Mouse (Mus musculus) erythroblast, embryonic 14.5 days (primary cell): Measurements from ENCODE around the gene Dxo. TPM values are rescaled to one million over a fixed set of nuclear protein-coding genes. Genes with fewer than 3 reads are reported as not detected.

Experiments used
- H3K27me3 ChIP-seq: 2 replicates; pipeline ENCODE4 v1.6.1; 2012; ENCODE audit warnings: inconsistent platforms; ENCODE audit not compliant: control insufficient read depth
- H3K36me3 ChIP-seq: 2 replicates; pipeline ENCODE4 v1.6.1; 2012; ENCODE audit warnings: mild to moderate bottlenecking, inconsistent platforms; ENCODE audit not compliant: control insufficient read depth
- H3K4me1 ChIP-seq: 2 replicates; pipeline ENCODE4 v1.6.1; 2012; ENCODE audit warnings: inconsistent platforms; ENCODE audit not compliant: control insufficient read depth
- H3K4me3 ChIP-seq: replicated peaks from 2 replicates; pipeline ENCODE3; 2012; ENCODE audit warnings: moderate library complexity, mild to moderate bottlenecking, inconsistent platforms
- H3K9me3 ChIP-seq: 2 replicates; pipeline ENCODE4 v1.6.1; 2012; ENCODE audit warnings: low read length, inconsistent platforms, mixed read lengths; ENCODE audit not compliant: control insufficient read depth
- GATA1 ChIP-seq: IDR thresholded peaks from 2 replicates; pipeline ENCODE4 v1.6.1; 2012; ENCODE audit warnings: low read length, inconsistent platforms, mixed read lengths
- TAL1 ChIP-seq: IDR thresholded peaks from 3 replicates; pipeline ENCODE4 v1.6.1; 2012; ENCODE audit warnings: low read length, inconsistent platforms, mixed read lengths
- polyA plus RNA-seq: library from polyadenylated mRNA; stranded (reverse); fragments of >175 nt; gene quantifications from 2 replicates; pipeline ENCODE4 v1.2.3, GENCODE M21; 2012

Gene Dxo
- polyA plus RNA-seq, 1 experiment: 15.3 TPM

- H3K9me3 ChIP-seq: no peaks in the 10 kb centered on the region
- H3K27me3 ChIP-seq: no peaks in the 10 kb centered on the region
- TF ChIP-seq GATA1 (no peak), TAL1 (no peak)
- peak overlapping the region; percentile 41 for H3K4me3 ChIP-seq
- H3K4me1 ChIP-seq: peaks cover 28% of the 10 kb centered on the region
- no peaks in the 10 kb centered on the region for H3K36me3 ChIP-seq
Measured at GRCm38 (mm10) chr17:34881166-34881565, 44.3 kb downstream of the Dxo start.

DNA sequence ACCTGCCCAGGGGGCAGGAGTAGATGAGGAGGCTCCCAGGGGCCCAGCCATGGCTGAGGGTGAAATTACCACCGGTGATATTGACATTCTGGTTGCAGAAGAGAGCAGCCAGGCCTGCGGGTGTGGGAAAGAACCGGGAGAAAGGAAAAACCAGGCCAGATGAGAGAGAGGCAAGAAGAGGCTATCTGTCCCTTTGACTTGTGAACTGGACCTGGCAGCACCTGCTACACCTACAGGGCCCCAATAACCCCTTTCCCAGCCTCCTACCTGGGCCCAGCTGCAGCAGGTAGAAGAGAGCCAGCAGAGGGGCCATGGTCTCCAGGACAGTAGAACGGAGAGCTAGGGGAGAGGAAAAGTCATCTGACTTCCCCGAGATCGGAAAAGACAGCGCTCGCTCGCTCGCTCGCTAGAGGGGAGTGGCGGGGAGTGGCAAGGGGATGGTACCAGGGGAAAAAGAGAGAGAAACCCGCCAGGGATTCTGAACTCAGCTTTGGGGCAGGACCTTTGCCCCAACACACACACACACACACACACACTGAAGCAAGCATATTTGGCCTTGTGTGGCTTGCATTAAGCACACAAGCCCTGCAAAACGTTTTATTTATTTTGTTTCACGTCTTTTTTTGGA, 45.0 kb downstream of the Dxo start, which contains the start of gene Gm20547:
Gene Gm20547 (minus strand): TSS at position 360 of the 628 bp plus-strand sequence.
- Histone ChIP-seq H3K4me3 (peak within 1 kb of the TSS; percentile 41), H3K36me3 (no peaks in the 10 kb centered on the region), H3K27me3 (no peaks in the 10 kb centered on the region), H3K4me1 (peaks cover 30% of the 10 kb centered on the region), H3K9me3 (no peaks in the 10 kb centered on the region)
- no peak for TF ChIP-seq TAL1
- TF ChIP-seq GATA1: no peak

GRCm38 (mm10) chr17:34883332-34883731, 46.5 kb downstream of the Dxo start:
- TF ChIP-seq TAL1 (no peak), GATA1 (no peak)
- Histone ChIP-seq H3K27me3 (no peaks in the 10 kb centered on the region), H3K9me3 (no peaks in the 10 kb centered on the region), H3K4me1 (peaks cover 30% of the 10 kb centered on the region), H3K4me3 (no peak overlapping the region), H3K36me3 (no peaks in the 10 kb centered on the region)

DNA sequence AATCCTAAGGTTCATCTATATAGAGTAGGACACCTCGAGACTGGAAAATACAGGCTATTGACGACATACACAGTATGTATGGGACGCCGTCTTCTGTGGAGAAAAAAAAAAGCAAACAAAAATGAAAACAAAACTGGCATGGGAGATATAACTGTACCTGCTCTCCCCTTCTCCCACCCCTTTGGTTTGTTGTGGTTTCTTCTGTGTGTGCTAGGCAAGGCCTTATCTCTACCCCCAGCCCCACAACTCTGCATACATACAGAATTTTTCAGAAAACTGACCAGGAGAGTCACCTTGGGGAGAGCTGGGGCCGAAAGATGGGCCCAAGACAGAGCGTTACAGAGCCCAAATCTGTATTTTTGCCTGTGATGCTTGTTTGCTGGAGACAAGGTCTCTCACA, 47.9 kb downstream of the Dxo start:
- TF ChIP-seq TAL1 (no peak), GATA1 (no peak)
- Histone ChIP-seq H3K4me3 (no peak overlapping the region), H3K4me1 (peaks cover 30% of the 10 kb centered on the region)

DNA sequence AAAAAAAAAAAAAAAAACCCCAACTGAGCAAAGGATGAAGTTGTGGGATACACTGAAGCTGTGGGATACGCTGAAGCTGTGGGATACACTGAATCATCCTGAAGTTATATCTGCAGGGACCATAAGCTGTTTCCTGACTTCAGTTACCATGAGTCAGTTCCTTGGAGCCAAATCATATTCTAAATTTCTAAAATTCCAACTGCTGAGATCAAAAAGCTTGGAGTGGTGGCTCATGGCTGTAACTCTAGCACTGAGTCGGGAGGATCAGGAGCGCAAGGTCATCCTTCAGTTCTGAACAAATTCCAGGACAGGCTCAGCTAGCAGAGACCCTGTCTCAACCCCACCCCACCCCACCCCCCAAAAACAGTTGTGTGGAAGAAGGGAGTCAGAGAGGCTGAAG, 48.8 kb downstream of the Dxo start:
- H3K4me3 ChIP-seq: no peak overlapping the region
- peaks cover 32% of the 10 kb centered on the region for H3K4me1 ChIP-seq
- H3K9me3 ChIP-seq: no peaks in the 10 kb centered on the region
- TF ChIP-seq GATA1 (no peak), TAL1 (no peak)
- no peaks in the 10 kb centered on the region for H3K36me3 ChIP-seq
- H3K27me3 ChIP-seq: no peaks in the 10 kb centered on the region

More for the DNA sequence above, 47.9 kb downstream of the Dxo start:
- no peaks in the 10 kb centered on the region for H3K27me3 ChIP-seq
- H3K36me3 ChIP-seq: no peaks in the 10 kb centered on the region
- H3K9me3 ChIP-seq: no peaks in the 10 kb centered on the region

DNA sequence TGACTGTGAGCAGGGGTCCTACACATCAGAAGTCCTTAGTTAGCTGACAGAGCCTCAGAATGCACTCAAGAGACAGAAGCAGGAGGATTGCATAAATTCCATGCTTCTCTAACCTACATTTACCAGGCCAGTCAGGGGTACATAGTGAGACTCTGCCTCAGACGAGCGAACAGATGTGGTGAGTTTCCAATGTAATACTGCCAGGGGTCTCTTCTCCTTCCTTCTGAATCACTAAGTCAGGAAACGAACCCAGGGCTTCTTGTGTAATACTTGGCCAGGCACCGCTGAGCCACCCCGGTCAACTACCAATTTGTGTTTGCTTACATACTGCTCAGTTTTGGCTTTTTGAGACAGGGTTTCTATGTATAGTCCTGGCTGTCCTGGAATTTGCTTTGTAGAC, 51.1 kb downstream of the Dxo start:
- TF ChIP-seq GATA1 (no peak), TAL1 (no peak)

More for the DNA sequence above, 51.1 kb downstream of the Dxo start:
- H3K4me3 ChIP-seq: no peak overlapping the region
- H3K27me3 ChIP-seq: no peaks in the 10 kb centered on the region
- H3K36me3 ChIP-seq: no peaks in the 10 kb centered on the region
- H3K4me1 ChIP-seq: peaks cover 34% of the 10 kb centered on the region
- no peaks in the 10 kb centered on the region for H3K9me3 ChIP-seq

Other genes starting within 250 kb of the Dxo start
- gene Gpsm3, start 247.2 kb upstream of the Dxo start, polyA plus RNA-seq: 1.2 and 1.3 TPM in 2 replicates
- 11.4 and 11.5 TPM in 2 replicates for gene Pbx2, start 245.8 kb upstream of the Dxo start, polyA plus RNA-seq
- gene Ager, start 239.2 kb upstream of the Dxo start, polyA plus RNA-seq: 0.33 and 0.46 TPM in 2 replicates
- gene Rnf5, start 233.3 kb upstream of the Dxo start, polyA plus RNA-seq: 16.2 and 16.8 TPM in 2 replicates
- 16.1 and 18.7 TPM in 2 replicates for gene Agpat1, start 232.8 kb upstream of the Dxo start, polyA plus RNA-seq
- gene Egfl8, start 221.0 kb upstream of the Dxo start, polyA plus RNA-seq: 0.03 and 0.05 TPM in 2 replicates
- gene Ppt2, start 208.5 kb upstream of the Dxo start, polyA plus RNA-seq: 1.4 and 1.7 TPM in 2 replicates
- gene Prrt1, start 207.5 kb upstream of the Dxo start, polyA plus RNA-seq: not detected in 2 replicates
- gene Fkbpl, start 192.3 kb upstream of the Dxo start, polyA plus RNA-seq: 0.48 and 0.56 TPM in 2 replicates
- 7.7 and 7.8 TPM in 2 replicates for gene Atf6b, start 189.9 kb upstream of the Dxo start, polyA plus RNA-seq
- under 0.01 TPM in 1 of 2 replicates, not detected in the other for gene Tnxb, start 166.5 kb upstream of the Dxo start, polyA plus RNA-seq
- 0.05 TPM in 1 of 2 replicates, not detected in the other for gene C4b, start 93.1 kb upstream of the Dxo start, polyA plus RNA-seq
- gene Cyp21a1, start 32.5 kb upstream of the Dxo start, polyA plus RNA-seq: not detected in 2 replicates
- 6.3 and 6.7 TPM in 2 replicates for gene Stk19, start 74 bp upstream of the Dxo start, polyA plus RNA-seq
- gene Skiv2l, start 13.2 kb downstream of the Dxo start, polyA plus RNA-seq: 6.7 and 8.9 TPM in 2 replicates
- gene Nelfe, start 13.4 kb downstream of the Dxo start, polyA plus RNA-seq: 30.9 and 32.9 TPM in 2 replicates
- gene Cfb, start 25.5 kb downstream of the Dxo start, polyA plus RNA-seq: 0.11 TPM in 1 of 2 replicates, not detected in the other
- gene Zbtb12, start 42.5 kb downstream of the Dxo start, polyA plus RNA-seq: 0.24 and 0.25 TPM in 2 replicates
- not detected in 2 replicates for gene Gm20547, start 45.0 kb downstream of the Dxo start, polyA plus RNA-seq
- 0.13 and 0.17 TPM in 2 replicates for gene C2, start 61.2 kb downstream of the Dxo start, polyA plus RNA-seq
- gene Ehmt2, start 61.5 kb downstream of the Dxo start, polyA plus RNA-seq: 6.2 and 6.4 TPM in 2 replicates
- gene Slc44a4, start 77.4 kb downstream of the Dxo start, polyA plus RNA-seq: not detected in 2 replicates
- gene Neu1, start 94.2 kb downstream of the Dxo start, polyA plus RNA-seq: 0.31 and 0.38 TPM in 2 replicates
- gene Hspa1b, start 122.2 kb downstream of the Dxo start, polyA plus RNA-seq: 408 and 454 TPM in 2 replicates
- not detected in 2 replicates for gene Gm20481, start 132.9 kb downstream of the Dxo start, polyA plus RNA-seq
- 195 and 214 TPM in 2 replicates for gene Hspa1a, start 135.1 kb downstream of the Dxo start, polyA plus RNA-seq
- gene Hspa1l, start 135.7 kb downstream of the Dxo start, polyA plus RNA-seq: 0.04 TPM in 1 of 2 replicates, not detected in the other
- 15.9 and 21.4 TPM in 2 replicates for gene Lsm2, start 144.8 kb downstream of the Dxo start, polyA plus RNA-seq
- gene Vars, start 164.0 kb downstream of the Dxo start, polyA plus RNA-seq: 41.7 and 44.9 TPM in 2 replicates
- 0.01 TPM in 2 replicates for gene Vwa7, start 179.6 kb downstream of the Dxo start, polyA plus RNA-seq
- gene Sapcd1, start 191.0 kb downstream of the Dxo start, polyA plus RNA-seq: 0.87 and 0.97 TPM in 2 replicates
- 0.90 and 1.3 TPM in 2 replicates for gene Msh5, start 209.7 kb downstream of the Dxo start, polyA plus RNA-seq
- 5.1 and 6.0 TPM in 2 replicates for gene Clic1, start 212.9 kb downstream of the Dxo start, polyA plus RNA-seq
- gene Ddah2, start 222.0 kb downstream of the Dxo start, polyA plus RNA-seq: 0.78 and 0.92 TPM in 2 replicates
- not detected in 2 replicates for gene Ly6g6c, start 228.4 kb downstream of the Dxo start, polyA plus RNA-seq
- 0.05 TPM in 1 of 2 replicates, not detected in the other for gene Mpig6b, start 229.2 kb downstream of the Dxo start, polyA plus RNA-seq
- gene Ly6g6e, start 239.9 kb downstream of the Dxo start, polyA plus RNA-seq: not detected in 2 replicates
- not detected in 2 replicates for gene Ly6g6d, start 241.0 kb downstream of the Dxo start, polyA plus RNA-seq
- 0.07 and 0.08 TPM in 2 replicates for gene Ly6g6f, start 248.6 kb downstream of the Dxo start, polyA plus RNA-seq